Mouse (Mus musculus) adrenal gland, adult 2 months (tissue): ENCODE data around the gene Idh1. TPM values are rescaled to one million over a fixed set of nuclear protein-coding genes. Genes with fewer than 3 reads are reported as not detected.
A peak's percentile ranks its signal among the peaks of the same experiment; 100 is the strongest.

Experiments
- DNase-seq: peaks from one replicate; pipeline ENCODE4 v3.0.0; 2021
- polyA plus RNA-seq: library from polyadenylated mRNA; depleted of rRNA; stranded (reverse); fragments of >200 nt; gene quantifications from 2 replicates; pipeline ENCODE4 v1.2.3, GENCODE M21; 2012
- total RNA-seq, 2 experiments: library from RNA; stranded (reverse); gene quantifications; 2 replicates each; pipeline ENCODE4 v1.2.3; 2021

Idh1 gene
- total and polyA plus RNA-seq, 3 experiments, result 59.9 to 693 (median 567) TPM

- no peak for DNase-seq
Observed at GRCm38 (mm10) chr1:65176912-65177311, 9.4 kb downstream of the Idh1 start.

DNA sequence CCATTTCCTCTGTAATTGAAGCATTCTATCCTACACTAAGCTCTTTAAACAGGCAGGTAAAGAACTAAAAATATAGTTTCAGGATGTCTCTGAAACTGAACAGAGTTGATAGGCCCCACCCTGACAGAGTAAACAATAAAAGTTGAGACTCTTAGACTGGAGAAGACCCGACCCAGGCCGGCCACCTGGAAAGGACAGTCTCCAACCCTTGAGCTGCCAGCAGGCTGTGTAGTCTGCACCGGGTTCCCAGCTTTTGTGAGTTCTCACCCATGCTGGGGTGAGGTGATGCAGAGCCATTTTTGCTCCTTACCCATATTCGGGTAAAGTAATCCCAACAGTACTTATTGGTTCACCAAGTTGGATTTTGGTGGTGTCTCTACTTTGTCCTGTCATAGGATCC lies 10.1 kb downstream of the Idh1 start:
- peak; percentile 49 for DNase-seq

- no peak for DNase-seq
Observed at GRCm38 (mm10) chr1:65173716-65174115, 12.6 kb downstream of the Idh1 start.

DNA sequence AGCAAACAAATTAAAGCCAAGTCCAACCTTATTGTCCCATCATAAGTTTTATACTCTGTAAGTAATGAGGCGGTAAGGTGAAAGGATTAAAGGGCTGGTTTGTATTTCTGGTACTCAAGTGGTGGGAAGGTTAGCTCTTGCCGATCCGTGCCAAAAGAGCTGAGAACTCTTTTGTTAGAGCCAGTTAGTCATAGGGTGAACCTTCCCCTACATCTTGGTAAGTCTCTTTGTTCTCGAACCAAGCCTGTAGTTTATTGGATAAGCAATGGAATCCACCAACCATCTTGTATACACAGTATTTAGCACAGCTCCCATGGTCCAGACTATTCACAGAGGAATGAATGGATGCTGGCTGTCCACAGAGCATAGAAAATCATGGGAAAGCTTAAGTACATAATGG lies 14.7 kb downstream of the Idh1 start:
- DNase-seq, result no peak

GRCm38 (mm10) chr1:65169947-65170346 lies 16.4 kb downstream of the Idh1 start:
- DNase-seq, result no peak

DNA sequence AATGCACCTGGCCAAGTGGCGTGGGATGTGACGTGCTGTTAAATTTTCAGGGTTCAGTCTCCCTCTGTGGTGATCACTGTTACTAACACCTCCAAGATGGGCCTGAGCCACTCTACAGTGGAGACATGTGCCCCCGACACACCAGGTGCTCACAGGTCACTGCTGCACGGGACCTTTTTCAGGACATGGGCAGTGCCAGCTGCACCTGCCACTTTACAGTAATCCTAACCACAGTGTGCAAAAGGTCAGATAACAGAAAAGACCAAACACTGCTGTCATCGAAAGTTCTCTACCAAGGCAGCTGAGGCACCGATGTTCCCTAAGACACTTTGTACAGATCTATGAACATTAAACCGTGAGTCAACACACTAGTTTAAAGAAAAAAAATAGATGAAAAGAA lies 16.8 kb downstream of the Idh1 start:
- no peak for DNase-seq

GRCm38 (mm10) chr1:65167496-65167895 lies 18.8 kb downstream of the Idh1 start:
- DNase-seq, result no peak

- DNase-seq, result no peak
Observed at GRCm38 (mm10) chr1:65162210-65162609, 24.1 kb downstream of the Idh1 start.

- DNase-seq, result no peak
Observed at GRCm38 (mm10) chr1:65156111-65156510, 30.2 kb downstream of the Idh1 start.

GRCm38 (mm10) chr1:65154814-65155213 lies 31.5 kb downstream of the Idh1 start:
- peak; percentile 89 for DNase-seq

DNA sequence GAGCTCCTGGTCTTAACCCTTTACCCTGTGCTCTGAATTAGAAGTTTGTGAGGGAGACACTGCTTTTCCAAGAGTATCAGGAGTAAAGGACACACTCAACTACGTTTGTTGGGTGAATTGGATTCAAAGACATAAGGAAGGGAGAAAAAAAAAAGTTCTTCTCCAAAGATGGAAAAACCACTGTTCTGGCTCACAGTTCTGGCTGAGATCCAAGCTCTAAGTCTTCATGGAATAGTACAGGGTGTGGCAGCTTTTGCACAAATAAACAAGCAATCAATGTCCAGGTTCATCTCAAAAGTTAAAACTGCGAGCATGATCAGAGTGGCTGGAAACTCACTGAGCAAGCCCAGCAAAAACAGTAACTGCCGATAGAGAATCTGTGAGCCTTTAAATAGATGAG lies 38.3 kb downstream of the Idh1 start:
- no peak for DNase-seq

- no peak for DNase-seq
Observed at GRCm38 (mm10) chr1:65147326-65147725, 39.0 kb downstream of the Idh1 start.

GRCm38 (mm10) chr1:65146601-65147000 lies 39.7 kb downstream of the Idh1 start:
- DNase-seq, result no peak

- no peak for DNase-seq
Observed at GRCm38 (mm10) chr1:65144783-65145182, 41.5 kb downstream of the Idh1 start.

DNA sequence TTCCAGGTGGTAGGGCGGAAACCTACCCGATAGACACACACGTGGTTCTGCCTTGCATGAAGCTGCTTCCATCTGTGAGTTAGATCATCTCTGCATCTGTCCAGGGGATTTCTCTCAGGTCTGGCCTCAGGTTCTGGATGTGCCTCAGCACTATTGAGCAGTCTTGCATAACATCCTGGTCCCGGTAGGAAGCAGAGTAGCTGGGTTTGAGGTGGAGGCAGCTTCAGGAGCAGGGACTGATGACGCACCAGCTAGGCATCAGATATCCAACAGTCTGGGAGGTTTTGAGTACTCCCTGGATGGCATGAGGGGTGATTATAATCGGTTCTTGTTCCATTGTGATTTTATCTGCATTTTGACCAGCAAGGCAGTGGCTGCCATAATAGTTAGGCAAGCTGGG lies 48.7 kb downstream of the Idh1 start:
- no peak for DNase-seq

DNA sequence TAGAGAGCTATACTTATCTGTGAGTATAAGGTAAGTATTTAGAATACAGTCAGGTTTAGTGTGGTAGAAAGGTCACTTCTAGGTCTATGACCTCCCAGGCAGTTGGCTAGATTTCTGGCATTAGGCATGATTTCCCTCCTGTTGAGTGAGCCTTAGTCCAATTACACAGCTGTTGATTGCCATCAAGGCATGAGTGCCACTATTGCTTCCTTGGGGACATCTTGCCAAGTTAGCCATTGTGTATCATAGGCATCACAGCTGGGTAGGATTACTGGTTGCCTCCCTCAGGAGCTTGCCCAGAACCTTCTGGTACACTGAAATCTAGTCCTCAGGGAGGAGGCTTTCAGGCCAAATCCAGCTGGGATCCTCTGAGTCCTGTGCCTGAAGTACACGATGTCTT lies 53.5 kb downstream of the Idh1 start:
- DNase-seq, result no peak

DNA sequence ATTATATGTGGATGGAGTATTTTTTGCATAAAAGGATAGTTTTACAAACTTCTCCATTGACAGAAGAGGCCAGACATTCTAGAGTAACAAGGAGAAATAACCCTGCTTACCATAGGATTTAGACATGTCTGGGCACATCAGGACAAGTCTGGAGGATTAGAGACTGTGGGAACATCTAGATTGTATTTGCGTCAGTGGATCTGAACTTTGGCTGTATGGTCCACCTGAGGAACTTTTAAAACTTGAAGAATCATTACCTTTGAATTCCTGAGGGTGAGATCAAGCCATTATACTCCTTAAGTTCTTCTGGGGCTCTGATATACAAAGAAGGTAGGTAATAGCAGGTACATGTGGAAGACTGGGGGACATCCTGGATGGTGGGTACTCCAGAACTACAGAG lies 54.6 kb downstream of the Idh1 start:
- no peak for DNase-seq

DNA sequence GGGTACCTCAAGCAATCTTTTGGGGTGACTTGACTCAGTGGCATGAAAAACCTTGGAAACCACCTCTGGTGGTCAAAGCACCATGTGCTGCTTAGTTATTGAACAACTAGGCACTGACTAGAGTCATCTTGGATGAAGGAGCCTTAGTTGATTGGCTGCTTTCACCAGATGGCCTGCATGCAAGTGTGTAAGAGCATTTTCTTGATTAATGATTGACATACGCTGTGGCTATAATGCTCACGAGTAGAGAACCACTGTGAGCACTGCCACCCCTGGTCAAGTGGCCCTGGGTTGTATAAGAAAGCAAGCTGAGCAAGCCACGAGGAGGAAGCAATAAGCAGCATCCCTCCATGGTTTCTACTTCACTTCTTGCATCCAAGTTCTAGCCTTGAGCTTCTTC lies 56.1 kb downstream of the Idh1 start:
- DNase-seq, result no peak

- DNase-seq, result no peak
Observed at GRCm38 (mm10) chr1:65129634-65130180, 56.6 kb downstream of the Idh1 start.

DNA sequence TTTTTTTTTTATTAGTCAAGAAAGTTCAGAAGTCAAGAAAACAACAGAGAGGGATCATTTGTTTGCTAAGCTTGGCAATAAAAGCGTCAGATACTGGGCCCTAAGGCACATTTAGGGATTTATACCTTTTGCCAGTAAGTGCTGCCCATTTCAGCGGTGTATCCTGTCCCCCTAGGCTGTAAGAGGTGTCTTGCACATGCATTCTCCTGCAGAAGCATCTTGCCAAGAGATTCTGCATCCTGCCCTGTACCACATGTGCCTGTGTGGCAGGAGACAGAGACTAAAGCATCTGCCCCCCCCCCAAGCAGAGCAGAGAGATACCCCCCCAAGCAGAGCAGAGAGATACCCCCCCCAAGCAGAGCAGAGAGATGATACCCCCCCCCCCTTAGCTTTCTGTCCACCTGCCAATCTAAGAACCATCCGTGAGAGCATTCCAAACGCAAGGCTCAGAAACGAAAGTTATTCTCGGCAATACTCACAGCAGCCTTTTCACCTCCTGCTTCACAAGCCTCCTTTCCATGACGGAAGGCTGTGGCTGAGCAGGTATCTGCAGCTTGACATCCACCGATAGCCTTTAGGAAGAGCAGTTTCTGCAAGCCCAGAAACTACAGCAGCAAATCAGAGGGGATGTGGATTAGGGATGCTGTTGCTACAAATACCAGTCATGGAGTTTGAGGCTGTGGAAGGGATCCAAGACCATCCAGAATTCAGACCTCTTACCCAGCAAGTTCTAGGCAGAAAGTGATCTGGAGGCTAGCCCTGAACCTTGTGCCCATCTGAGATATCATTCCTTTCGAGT lies 63.5 kb downstream of the Idh1 start, which contains the start of gene D630023F18Rik:
Gene D630023F18Rik (minus strand): TSS at position 641 of the 799 bp plus-strand sequence.
- DNase-seq, result no peak

DNA sequence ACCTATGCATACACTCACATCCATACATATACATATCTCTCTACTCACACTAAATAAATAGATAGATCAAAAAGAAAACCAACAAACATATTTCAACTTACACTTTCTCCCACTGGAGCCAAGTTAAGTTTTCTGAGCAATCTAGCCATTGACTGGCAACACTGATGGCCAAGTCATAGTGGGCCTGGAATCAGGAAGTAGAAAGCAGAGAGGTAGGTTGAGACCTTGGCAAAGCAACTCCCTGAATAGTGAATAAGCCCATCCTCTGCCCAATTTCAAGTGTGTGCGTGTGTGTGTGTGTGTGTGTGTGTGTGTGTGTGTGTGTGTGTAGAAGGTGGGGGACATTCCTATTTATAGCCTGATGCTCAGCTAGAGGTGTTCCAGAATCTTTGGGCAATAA lies 66.9 kb downstream of the Idh1 start, which contains the start of gene Gm28845:
Gene Gm28845 (minus strand): TSS at position 121 of the 400 bp plus-strand sequence.
- no peak for DNase-seq

- DNase-seq, result no peak
Observed at GRCm38 (mm10) chr1:65118150-65118913, 68.0 kb downstream of the Idh1 start.
